ENCODE assay signal across 25 mouse cellular contexts in genomic region chr9:79686049-79686448, GRCm38 (mm10). TPM values are rescaled to one million over a fixed set of nuclear protein-coding genes. Genes with fewer than 3 reads are reported as not detected.
DNase-seq lines count a peak whose midpoint lies in the region; ATAC-seq and TF ChIP-seq lines count a peak whose summit lies in the region.
"Had no signal": no experiment of that assay in that cellular context is flagged by ENCODE, and none has a peak within 500 bp of the region (broad histone marks: within the 10 kb centered on the region; RNA-seq: fewer than 3 reads in every experiment).

No protein-coding gene starts in this region.

- H3K27me3 ChIP-seq in kidney, postnatal 0 days (ENCODE audit: insufficient read depth, low read length), result no peaks in the 10 kb centered on the region
- H3K27me3 ChIP-seq: embryonic facial prominence, embryonic 13.5 days; forebrain, embryonic 13.5 days; heart, embryonic 12.5 days; liver, embryonic 15.5 days had no signal

- no peaks in the 10 kb centered on the region for H3K36me3 ChIP-seq in kidney, postnatal 0 days (ENCODE audit: insufficient read depth, low read length)
- H3K36me3 ChIP-seq: heart, embryonic 12.5 days; liver, embryonic 15.5 days had no signal

- no peak overlapping the region for H3K4me3 ChIP-seq in kidney, postnatal 0 days (replicated peaks; ENCODE audit: low read depth, low read length)
- H3K4me3 ChIP-seq: embryonic facial prominence, embryonic 13.5 days; erythroblast, embryonic 14.5 days; forebrain, embryonic 13.5 days; heart, embryonic 12.5 days; liver, embryonic 15.5 days had no signal

- TF ChIP-seq CTCF in kidney, postnatal 0 days (IDR thresholded peaks at IDR 0.05; ENCODE audit: low read depth), result no peak

- H3K9ac ChIP-seq in kidney, postnatal 0 days (ENCODE audit: low read depth, low read length), result no peak overlapping the region
- H3K9ac ChIP-seq: embryonic facial prominence, embryonic 13.5 days; forebrain, embryonic 13.5 days; heart, embryonic 12.5 days; liver, embryonic 15.5 days had no signal

- DNase-seq in embryo, embryonic 10 days (ENCODE audit: low spot score), result peak; percentile 13
- DNase-seq in embryo, embryonic 11 days, result no peak
- DNase-seq in kidney, postnatal 0 days (ENCODE audit: low spot score), result peak; percentile 15
- no peak for DNase-seq in kidney, postnatal 14 days
- DNase-seq in brain, adult 2 months (ENCODE audit: low read depth, low spot score), result peak; percentile 7
- DNase-seq in thymus, postnatal 25 days, result no peak
- no peak for DNase-seq in lung, adult 18-20 months
- DNase-seq: adrenal gland, postnatal 10 days; cerebellum, adult 9-10 months; gastrocnemius, postnatal 25 days; heart, adult 18-20 months; heart, postnatal 10 days; kidney, adult 2 months; kidney, postnatal 10 days; left cerebral cortex, postnatal 4 days; liver; right cerebral cortex, postnatal 25 days; spleen, adult 18-20 months; thymus, postnatal 36 days had no signal

- no peaks in the 10 kb centered on the region for H3K9me3 ChIP-seq in kidney, postnatal 0 days (replicated peaks; ENCODE audit: low read length)
- H3K9me3 ChIP-seq: embryonic facial prominence, embryonic 13.5 days; forebrain, embryonic 13.5 days; heart, embryonic 12.5 days; liver, embryonic 15.5 days had no signal

- no peak overlapping the region for H3K4me2 ChIP-seq in kidney, postnatal 0 days (ENCODE audit: low read length)
- H3K4me2 ChIP-seq: embryonic facial prominence, embryonic 13.5 days; forebrain, embryonic 13.5 days; heart, embryonic 12.5 days; liver, embryonic 15.5 days had no signal

- 57% methylated on average over 1 of the region's 1 CpGs for WGBS in kidney, postnatal 0 days

- H3K27ac ChIP-seq in kidney, postnatal 0 days, result no peak overlapping the region
- H3K27ac ChIP-seq: embryonic facial prominence, embryonic 13.5 days; forebrain, embryonic 13.5 days; liver, embryonic 15.5 days; macrophage had no signal

- ATAC-seq in kidney, postnatal 0 days (replicated peaks; ENCODE audit: low FRiP score, low read depth), result no peak
- ATAC-seq: forebrain, embryonic 13.5 days had no signal

- peaks cover 5% of the 10 kb centered on the region; the same call in 1 of the 2 replicates for H3K4me1 ChIP-seq in kidney, postnatal 0 days (replicated peaks; ENCODE audit: insufficient read depth, low read length)
- H3K4me1 ChIP-seq: embryonic facial prominence, embryonic 13.5 days; liver, embryonic 15.5 days had no signal

RNA-seq across cellular contexts. Expression of gene Col12a1, which starts 32.6 kb away (rescaled TPM):
- 42.8 and 43.5 TPM in 2 replicates for polyA plus RNA-seq in kidney, postnatal 0 days (2015; fragmentation: Nextera tagmentation; extraction: Ambion mirVana)
- polyA plus RNA-seq: erythroblast, embryonic 14.5 days had no signal

Comparison
In these comparisons a context has a peak if more than half of its experiments do, and no peak if none do; other contexts are left out.
1. DNase-seq: peak in embryo, embryonic 10 days (single experiment), kidney, postnatal 0 days (single experiment) and brain, adult 2 months (single experiment); none in embryo, embryonic 11 days (single experiment), kidney, postnatal 14 days (single experiment), thymus, postnatal 25 days (single experiment) and lung, adult 18-20 months (0 of 2).